Mouse (Mus musculus): Measurements from ENCODE around the gene Ltk.

Gene Ltk

GRCm38 (mm10) chr2:119703171-119703570, 57.1 kb downstream of the Ltk start:
- DNase-seq (ENCODE audit: low spot score): no peak

Measured in retina, embryonic 14.5 days (tissue).